Mouse (Mus musculus) ES-E14 (cell line): ENCODE measurements around the gene Cdk15. TPM values are rescaled to one million over a fixed set of nuclear protein-coding genes. Genes with fewer than 3 reads are reported as not detected.

ENCODE experiments used
- DNase-seq: peaks from one replicate; pipeline ENCODE4 v3.0.0-alpha.2; 2013; ENCODE audit warnings: low read depth, low spot score
- H3K27ac ChIP-seq: 2 replicates; pipeline ENCODE4 v1.5.1; 2012; ENCODE audit warnings: low read depth, mild to moderate bottlenecking, low read length, moderate library complexity, mixed read lengths; ENCODE audit not compliant: poor library complexity, insufficient read depth, severe bottlenecking
- H3K36me3 ChIP-seq: 2 replicates; pipeline ENCODE4 v1.6.1; 2012; ENCODE audit warnings: mild to moderate bottlenecking, low read length, moderate library complexity, mixed read lengths; ENCODE audit not compliant: control insufficient read depth, poor library complexity, insufficient read depth, severe bottlenecking
- H3K4me1 ChIP-seq, 2 experiments: fragments of 150-350 bp in 1 of 2; sonication (generic) in 1 of 2; 2 replicates each; pipeline ENCODE4 v1.6.1; 2012; ENCODE audit warnings: low read length in 2 of 2, mild to moderate bottlenecking in 1 of 2, mixed read lengths in 1 of 2; ENCODE audit not compliant: control insufficient read depth in 2 of 2, insufficient read depth in 2 of 2, poor library complexity in 1 of 2
- H3K4me3 ChIP-seq, 2 experiments: fragments of 150-350 bp in 1 of 2; sonication (generic) in 1 of 2; 2 replicates each; pipeline ENCODE4 v1.5.1; 2012; ENCODE audit warnings: low read length in 2 of 2, low read depth in 1 of 2, mild to moderate bottlenecking in 1 of 2, mixed read lengths in 1 of 2; ENCODE audit not compliant: insufficient read depth in 1 of 2, poor library complexity in 1 of 2, severe bottlenecking in 1 of 2
- H3K9ac ChIP-seq: 2 replicates; pipeline ENCODE4 v1.6.1; 2012; ENCODE audit warnings: low read depth, mild to moderate bottlenecking, low read length, mixed read lengths; ENCODE audit not compliant: poor library complexity, insufficient read depth, severe bottlenecking
- H3K9me3 ChIP-seq: fragments of 150-350 bp; sonication (generic); 2 replicates; pipeline ENCODE4 v1.6.1; 2012; ENCODE audit warnings: low read depth, mild to moderate bottlenecking, low read length; ENCODE audit not compliant: control insufficient read depth, insufficient read depth
- CHD2 ChIP-seq: IDR thresholded peaks from 2 replicates; pipeline ENCODE4 v1.6.1; 2014; ENCODE audit warnings: mild to moderate bottlenecking, low read depth, low read length, inconsistent platforms
- HCFC1 ChIP-seq: IDR thresholded peaks from 2 replicates; pipeline ENCODE4 v1.6.1; 2012; ENCODE audit warnings: low read length, inconsistent platforms, borderline replicate concordance; ENCODE audit not compliant: insufficient read depth
- MAFK ChIP-seq: IDR thresholded peaks from 2 replicates; pipeline ENCODE4 v1.6.1; 2014; ENCODE audit warnings: mild to moderate bottlenecking, low read depth, low read length, inconsistent platforms; ENCODE audit not compliant: insufficient read depth
- ZC3H11A ChIP-seq: IDR thresholded peaks from 2 replicates; pipeline ENCODE4 v1.6.1; 2012; ENCODE audit warnings: low read depth, mild to moderate bottlenecking, inconsistent platforms, low read length, borderline replicate concordance
- ZNF384 ChIP-seq: IDR thresholded peaks from 2 replicates; pipeline ENCODE4 v1.6.1; 2012; ENCODE audit warnings: low read depth, low read length, inconsistent platforms
- in situ Hi-C, 2 experiments: fragments of 600-800 bp; cut with MboI; formaldehyde crosslinking; loops; one replicate each; pipeline ENCODE4 v1.15.1; 2025; ENCODE audit warnings: low sequenced_read_pairs in 2 of 2, inconsistent platforms in 1 of 2; ENCODE audit not compliant: unreplicated experiment in 2 of 2
- total RNA-seq: library from RNA; depleted of rRNA; stranded (reverse); fragments of 300-350 nt; gene quantifications from 2 replicates; pipeline ENCODE4 v1.2.3, GENCODE M21; 2012

The Cdk15 gene
- total RNA-seq, 1 experiment = 0.58 TPM

DNA sequence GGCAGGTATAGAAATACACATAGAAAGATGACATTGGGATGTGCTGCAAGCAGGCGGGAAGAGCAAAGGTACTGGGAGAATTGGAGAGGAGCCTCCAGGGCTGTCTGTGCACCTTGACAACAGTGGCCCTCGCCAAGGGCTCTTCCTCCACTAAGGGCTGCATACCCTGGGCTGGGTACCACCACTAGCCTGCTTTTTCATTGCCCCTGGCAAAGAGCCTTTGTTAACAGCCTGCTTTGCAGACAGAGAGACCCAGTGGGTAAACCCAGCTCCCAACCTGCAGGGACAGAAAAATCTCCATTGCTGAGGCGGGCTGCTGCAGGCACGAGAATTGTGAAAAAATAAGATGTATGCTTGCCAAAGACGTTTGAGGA is 76.7 kb downstream of the Cdk15 start:
- in situ Hi-C loops = no loop called here
- H3K36me3 ChIP-seq = no peaks in the 10 kb centered on the region
- peak overlapping the region in 1 of 2 experiments; percentile 18; a peak in 1 of 4 replicates for H3K4me3 ChIP-seq
- TF ChIP-seq MAFK (no peak), HCFC1 (no peak), CHD2 (no peak), ZC3H11A (no peak), ZNF384 (no peak)
- H3K27ac ChIP-seq = no peak overlapping the region
- no peak overlapping the region for H3K9ac ChIP-seq
- no peak for DNase-seq
- peaks cover 0 to 2% of the 10 kb centered on the region in 2 experiments; a peak in 1 of 4 replicates for H3K4me1 ChIP-seq
- no peaks in the 10 kb centered on the region for H3K9me3 ChIP-seq

DNA sequence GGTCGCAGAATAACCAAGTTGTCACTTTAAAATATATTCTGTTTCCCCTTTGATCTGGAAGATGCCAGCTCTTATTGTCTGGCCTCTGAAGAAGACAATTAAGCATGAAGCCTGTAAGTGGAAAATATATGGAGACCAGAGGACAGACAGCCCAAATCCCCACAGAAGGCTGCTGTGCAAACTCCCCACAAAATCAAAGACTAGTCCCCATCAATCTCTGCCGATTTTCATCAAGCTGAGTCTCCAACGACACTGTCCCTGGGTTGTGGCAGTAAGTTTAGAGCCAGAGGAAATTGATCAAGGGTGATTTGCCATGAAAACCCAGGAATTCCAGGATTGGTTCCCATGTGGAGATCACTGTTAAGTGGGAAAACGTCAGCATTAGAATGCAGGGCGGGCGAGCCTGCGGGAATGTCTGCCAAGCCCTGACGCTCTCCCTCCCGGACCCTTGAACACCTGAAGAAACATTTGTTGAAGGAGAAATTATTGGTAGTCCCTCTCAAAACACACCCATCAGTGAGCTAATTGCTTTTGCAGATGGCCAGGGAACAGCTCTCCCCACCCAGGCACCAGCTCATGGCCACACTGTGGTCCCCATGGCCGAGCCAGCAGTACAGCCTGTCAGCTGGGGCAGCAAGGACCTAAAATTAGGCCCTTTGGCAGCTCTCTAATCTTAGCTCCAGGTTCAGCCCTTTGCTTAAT is 77.3 kb downstream of the Cdk15 start:
- DNase-seq = no peak
- no peak overlapping the region for H3K27ac ChIP-seq
- H3K9ac ChIP-seq = no peak overlapping the region
- TF ChIP-seq HCFC1 (no peak), ZNF384 (no peak), ZC3H11A (no peak), CHD2 (no peak), MAFK (no peak)
- H3K4me3 ChIP-seq = no peak overlapping the region
- in situ Hi-C loops = no loop called here
- H3K4me1 ChIP-seq = peaks cover 0 to 2% of the 10 kb centered on the region in 2 experiments; a peak in 1 of 4 replicates
- H3K36me3 ChIP-seq = no peaks in the 10 kb centered on the region
- no peaks in the 10 kb centered on the region for H3K9me3 ChIP-seq

DNA sequence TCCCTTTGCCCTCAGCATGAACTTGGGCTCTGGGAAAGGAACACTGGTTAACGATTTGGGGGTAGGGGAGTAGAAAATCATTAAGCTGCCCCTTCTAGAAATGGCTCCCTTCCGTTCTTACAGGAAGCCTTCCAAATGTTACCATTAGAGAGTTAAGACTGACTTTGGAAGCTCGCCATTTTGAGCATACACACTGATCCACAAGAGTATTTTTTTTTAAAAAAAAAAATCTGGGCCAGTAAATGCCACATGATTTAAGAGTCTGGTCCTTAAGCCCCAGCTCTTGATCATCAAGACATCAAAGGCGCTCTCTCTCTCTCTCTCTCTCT is 77.8 kb downstream of the Cdk15 start:
- in situ Hi-C loops = no loop called here
- Histone ChIP-seq H3K9me3 (no peaks in the 10 kb centered on the region), H3K4me3 (no peak overlapping the region), H3K4me1 (peaks cover 0 to 2% of the 10 kb centered on the region in 2 experiments; a peak in 1 of 4 replicates), H3K27ac (no peak overlapping the region), H3K36me3 (no peaks in the 10 kb centered on the region), H3K9ac (no peak overlapping the region)
- TF ChIP-seq MAFK = no peak
- TF ChIP-seq ZC3H11A = no peak
- TF ChIP-seq CHD2 = no peak
- no peak for TF ChIP-seq HCFC1
- TF ChIP-seq ZNF384 = no peak
- DNase-seq = no peak

DNA sequence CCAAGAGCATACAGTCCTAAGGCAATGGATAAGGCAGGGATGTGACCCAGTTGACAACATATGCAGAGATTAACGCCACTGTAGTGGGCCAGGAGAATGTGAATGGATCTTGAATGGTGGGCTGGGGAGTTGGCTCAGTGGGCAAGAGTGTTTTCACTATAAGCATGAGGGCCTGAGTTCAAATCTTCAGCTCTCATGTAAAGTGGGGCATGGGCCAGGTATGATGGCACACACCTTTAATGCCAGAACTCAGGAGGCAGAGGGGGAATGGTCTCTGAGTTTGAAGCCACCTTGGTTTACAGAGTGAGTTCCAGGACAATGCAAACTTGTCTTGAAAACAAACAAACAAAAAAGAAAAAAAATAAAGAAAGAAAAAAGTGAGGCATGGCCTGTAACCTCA is 79.5 kb downstream of the Cdk15 start:
- TF ChIP-seq MAFK = no peak
- no peak for TF ChIP-seq ZNF384
- TF ChIP-seq ZC3H11A = no peak
- no peak for TF ChIP-seq HCFC1
- no peak for TF ChIP-seq CHD2
- in situ Hi-C loops = no loop called here

More for the DNA sequence above, 79.5 kb downstream of the Cdk15 start:
- Histone ChIP-seq H3K9ac (no peak overlapping the region), H3K4me1 (peaks cover 0 to 4% of the 10 kb centered on the region in 2 experiments; a peak in 1 of 4 replicates), H3K36me3 (no peaks in the 10 kb centered on the region), H3K9me3 (no peaks in the 10 kb centered on the region), H3K27ac (no peak overlapping the region), H3K4me3 (no peak overlapping the region)
- DNase-seq = no peak
